Mouse (Mus musculus) retina, adult 2 months (tissue): ENCODE results near the gene Elmsan1.

Source experiments
- DNase-seq: peaks from one replicate; pipeline ENCODE4 v3.0.0-alpha.2; 2012; ENCODE audit warnings: low read depth, low spot score

Elmsan1 gene

DNA sequence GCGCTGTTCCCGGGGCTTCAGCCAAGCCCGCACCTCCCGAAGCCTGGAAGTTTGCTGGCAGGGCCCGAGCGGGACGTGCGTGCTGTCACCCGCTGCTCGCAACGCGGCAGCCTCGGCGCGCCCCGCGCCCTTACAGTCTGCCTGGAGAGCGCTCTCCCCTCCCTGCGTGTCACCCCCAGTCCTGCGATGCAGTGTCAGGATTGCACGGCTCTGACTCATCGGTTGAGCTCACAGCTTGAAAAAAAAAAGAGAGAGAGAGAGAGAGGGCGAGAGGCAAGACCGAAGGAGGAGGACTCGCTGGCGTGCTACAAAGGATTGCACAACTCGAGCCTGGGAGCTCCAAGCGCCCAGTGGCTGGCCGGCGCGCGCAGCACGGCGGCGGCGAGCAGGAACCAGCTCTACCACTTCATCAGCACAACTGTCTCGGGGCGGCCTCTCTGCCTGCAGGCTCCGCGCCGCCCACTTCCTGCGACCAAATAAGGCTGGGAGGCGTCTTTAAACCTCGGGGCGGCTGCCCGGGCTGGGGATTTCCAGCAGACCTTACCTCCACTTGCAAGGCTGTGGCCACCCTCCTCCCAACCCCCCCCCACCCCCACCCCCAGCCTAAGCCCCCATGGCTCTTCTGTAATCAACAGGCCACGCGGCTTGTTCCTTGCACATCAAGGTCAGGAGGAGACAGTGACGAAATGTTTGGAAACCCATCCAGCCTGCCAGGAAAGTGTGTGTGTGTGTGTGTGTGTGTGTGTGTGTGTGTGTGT lies 24.9 kb downstream of the Elmsan1 start:
- peak; percentile 60 for DNase-seq

- no peak for DNase-seq
Observed at GRCm38 (mm10) chr12:84192741-84193641, 25.7 kb downstream of the Elmsan1 start.

DNA sequence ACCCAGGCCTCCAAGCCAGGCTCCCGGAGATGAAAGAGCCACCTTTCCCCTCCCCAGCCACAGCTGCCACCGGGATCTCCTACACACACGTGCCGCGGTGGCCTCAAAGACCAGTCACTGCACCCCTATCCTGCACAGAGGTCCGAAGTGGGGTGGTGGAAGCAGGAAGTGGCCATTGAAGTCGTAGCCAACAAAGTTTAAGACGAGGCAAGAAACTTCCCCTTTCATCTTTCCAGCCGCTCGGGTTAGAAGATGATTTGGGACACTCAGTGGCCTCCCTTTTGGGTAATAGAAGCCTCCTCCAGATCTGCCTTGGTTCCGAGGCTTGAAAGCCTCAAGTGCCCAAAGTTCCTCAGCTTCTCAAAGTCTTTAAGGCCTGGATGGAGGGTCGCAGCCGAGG lies 26.4 kb downstream of the Elmsan1 start:
- DNase-seq, result no peak

DNA sequence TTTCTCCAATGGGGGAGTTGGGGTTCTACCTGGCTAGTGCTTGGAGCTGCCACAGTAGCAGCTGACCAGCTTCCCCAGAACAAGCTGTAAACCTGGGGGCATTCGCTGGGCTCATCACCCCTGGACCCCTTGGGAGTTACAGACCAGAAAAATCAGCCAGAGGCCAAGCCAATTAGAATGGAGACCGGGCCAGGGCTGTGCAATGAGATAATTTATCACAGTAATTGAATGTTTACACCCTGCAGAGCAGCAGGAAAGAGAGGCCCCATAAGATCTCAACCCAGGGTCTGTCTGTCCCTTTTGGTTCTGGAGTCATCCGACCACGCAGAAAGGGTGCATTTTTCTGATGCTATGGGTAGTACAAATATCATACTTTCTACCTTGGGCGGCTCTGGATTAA lies 26.9 kb downstream of the Elmsan1 start:
- no peak for DNase-seq

DNA sequence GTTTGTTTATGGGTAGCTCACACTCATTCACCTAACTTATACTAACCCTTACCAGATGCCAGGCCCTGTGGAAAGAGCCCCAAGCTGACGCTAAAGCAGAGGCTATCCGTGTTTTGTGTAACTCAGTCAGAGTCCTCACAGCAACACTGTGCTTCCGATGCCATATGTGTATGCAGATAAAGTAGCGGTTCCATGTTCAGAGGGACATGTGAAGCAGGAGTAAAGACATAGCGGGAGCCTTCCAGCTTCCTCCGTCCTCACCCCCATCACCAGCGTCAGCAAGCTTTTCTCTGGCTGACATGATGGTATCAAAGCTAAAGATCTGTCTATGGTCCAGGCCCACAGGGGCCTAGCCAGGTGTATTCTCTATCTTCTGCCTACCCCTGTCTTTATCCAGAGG lies 27.5 kb downstream of the Elmsan1 start:
- DNase-seq, result no peak

DNA sequence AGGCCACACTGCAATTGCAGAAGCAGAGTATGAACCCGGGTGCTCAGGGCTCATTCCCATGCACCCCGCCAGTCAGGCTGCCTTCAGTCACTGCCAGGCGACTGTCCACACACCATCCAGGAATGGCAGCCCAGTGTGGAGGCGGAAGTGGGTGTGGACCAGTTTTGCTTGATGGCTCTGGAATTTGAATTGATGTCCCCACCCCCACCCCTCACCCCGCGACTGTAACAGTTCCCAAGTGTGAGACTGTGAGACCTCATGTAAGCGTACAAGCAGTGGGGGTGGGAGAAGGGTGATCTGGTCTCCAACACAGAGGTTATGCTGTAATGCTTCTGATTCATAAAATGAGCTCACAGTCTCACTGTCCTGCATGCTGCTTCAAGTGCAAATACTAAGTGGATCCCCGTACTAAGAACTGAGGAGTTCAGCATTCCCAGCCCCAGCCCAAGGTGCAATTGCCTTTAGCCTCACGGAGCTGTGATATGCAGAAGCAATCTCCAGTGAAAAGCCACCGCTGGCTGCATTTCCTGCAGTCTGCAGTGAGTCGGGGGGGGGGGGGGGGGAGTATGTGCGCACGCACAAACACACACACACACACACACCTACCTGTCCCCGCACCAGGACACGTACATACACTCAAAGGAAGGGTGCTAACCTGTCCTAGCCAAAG lies 28.4 kb downstream of the Elmsan1 start:
- no peak for DNase-seq

DNA sequence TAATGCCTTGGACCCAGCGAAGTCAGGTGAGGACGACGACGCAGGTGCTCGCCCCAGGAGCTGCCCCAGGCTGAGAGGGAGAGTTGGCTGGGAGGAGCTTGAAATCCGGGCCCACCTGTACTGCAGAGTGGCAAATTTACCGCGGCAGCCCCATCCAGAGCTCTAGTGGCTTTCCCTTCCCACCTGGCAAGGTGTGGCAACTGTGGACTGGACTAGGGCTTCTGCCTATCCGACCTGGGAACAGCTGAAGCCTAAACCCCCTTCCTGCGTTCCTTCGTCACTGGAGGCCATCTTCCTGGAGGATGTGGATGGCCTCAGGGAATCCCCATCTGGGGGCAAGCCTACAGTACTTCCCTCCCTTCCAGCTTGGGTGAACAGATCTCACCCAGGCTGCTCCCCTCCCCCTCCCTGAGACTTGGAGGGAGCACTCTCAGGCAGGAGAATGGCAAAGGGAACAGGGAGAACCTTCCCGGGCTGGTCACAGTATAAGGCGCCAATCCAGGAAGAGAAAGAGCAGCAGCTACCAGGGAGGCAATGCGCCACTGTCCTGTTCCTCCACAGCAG lies 29.7 kb downstream of the Elmsan1 start:
- DNase-seq, result no peak

- no peak for DNase-seq
Observed at GRCm38 (mm10) chr12:84187752-84188601, 30.7 kb downstream of the Elmsan1 start.

GRCm38 (mm10) chr12:84186950-84187349 lies 31.7 kb downstream of the Elmsan1 start:
- DNase-seq, result no peak

- DNase-seq, result no peak
Observed at GRCm38 (mm10) chr12:84186536-84186935, 32.1 kb downstream of the Elmsan1 start.

GRCm38 (mm10) chr12:84185547-84185946 lies 33.1 kb downstream of the Elmsan1 start:
- DNase-seq, result no peak

DNA sequence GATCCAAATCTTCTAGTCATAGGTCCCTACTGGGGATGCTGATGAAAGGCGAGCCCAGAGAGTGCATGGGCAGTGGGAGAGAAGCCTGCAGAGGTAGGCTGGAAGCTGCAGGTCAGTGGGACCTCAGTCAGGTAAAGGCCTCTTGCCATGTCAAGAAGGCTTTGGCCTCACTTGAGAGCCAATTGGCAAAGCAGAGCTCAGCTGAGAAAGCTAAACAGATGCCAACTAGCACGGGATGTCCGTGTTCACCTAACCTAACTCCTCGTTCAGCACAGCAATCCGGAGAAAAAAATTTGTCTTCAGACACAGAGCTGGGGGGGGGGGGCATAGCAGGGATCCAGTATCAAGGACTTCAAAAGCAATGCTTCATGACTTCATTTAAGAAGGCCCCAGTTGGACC lies 33.7 kb downstream of the Elmsan1 start:
- no peak for DNase-seq

DNA sequence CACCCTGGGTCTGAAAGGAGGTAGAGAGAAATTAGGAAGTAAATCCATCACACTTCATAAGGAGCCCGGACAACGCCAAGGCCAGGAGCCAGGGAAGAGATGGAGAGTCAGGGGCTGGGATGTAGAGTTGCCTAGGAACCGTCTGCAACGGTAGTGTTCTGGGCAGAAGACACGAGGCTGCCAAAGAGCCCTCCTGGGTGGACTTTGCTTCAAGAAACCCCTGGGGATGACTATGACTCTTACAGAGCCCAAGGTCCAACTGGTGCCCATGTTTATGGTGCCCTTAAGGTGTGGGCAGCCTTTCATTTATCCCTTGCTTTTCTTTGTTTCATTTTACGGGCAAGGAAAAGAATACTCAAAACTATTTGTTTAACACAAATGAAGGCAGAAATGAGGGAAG lies 36.7 kb downstream of the Elmsan1 start:
- no peak for DNase-seq

- no peak for DNase-seq
Observed at GRCm38 (mm10) chr12:84180701-84181435, 37.8 kb downstream of the Elmsan1 start.

GRCm38 (mm10) chr12:84180090-84180489 lies 38.6 kb downstream of the Elmsan1 start:
- DNase-seq, result no peak

- no peak for DNase-seq
Observed at GRCm38 (mm10) chr12:84178652-84179445, 39.8 kb downstream of the Elmsan1 start.

- DNase-seq, result no peak
Observed at GRCm38 (mm10) chr12:84178052-84178451, 40.6 kb downstream of the Elmsan1 start.

GRCm38 (mm10) chr12:84176886-84177765 lies 41.6 kb downstream of the Elmsan1 start:
- DNase-seq, result no peak
